Mouse (Mus musculus) olfactory bulb, adult 2 months (tissue): Measurements from ENCODE around the gene Ak1.

Source experiments
- CTCF ChIP-seq: fragments of 200-500 bp; IDR thresholded peaks from 2 replicates; pipeline ENCODE4 v1.5.1; 2012; ENCODE audit warnings: low read depth, mild to moderate bottlenecking, low read length, moderate library complexity; ENCODE audit not compliant: insufficient read depth
- POLR2A ChIP-seq: fragments of 200-500 bp; IDR thresholded peaks from 2 replicates; pipeline ENCODE4 v1.6.1; 2012; ENCODE audit warnings: mild to moderate bottlenecking, low read depth, low read length, moderate library complexity; ENCODE audit not compliant: insufficient read depth

DNA sequence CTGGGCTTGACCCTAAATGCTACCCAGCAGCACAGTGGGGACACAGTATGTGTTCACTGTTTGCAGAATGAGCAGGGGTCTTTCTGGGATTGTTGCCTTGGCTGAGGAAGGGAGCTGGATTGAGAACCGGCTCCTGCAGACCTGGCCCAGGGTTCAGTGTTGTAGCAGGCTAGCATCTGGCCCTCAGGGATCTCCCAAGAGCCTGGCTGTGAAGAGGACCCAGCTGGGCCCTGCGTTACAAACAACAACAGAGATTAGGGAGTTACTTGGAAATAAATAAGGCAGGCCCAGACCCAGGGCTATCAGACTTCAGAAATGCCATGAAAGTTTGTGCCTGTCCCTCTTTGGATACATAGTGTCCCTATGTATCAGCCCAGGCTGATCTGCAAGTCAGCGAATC, 24.1 kb downstream of the Ak1 start:
- TF ChIP-seq POLR2A (no peak), CTCF (no peak)
